Mouse (Mus musculus) cortical plate, adult 2 months (tissue): Measurements from ENCODE around the gene Dhx58.

Experiments
- CTCF ChIP-seq: fragments of 200-500 bp; IDR thresholded peaks from 2 replicates; pipeline ENCODE4 v1.5.1; 2011; ENCODE audit warnings: mild to moderate bottlenecking, control low read depth, low read length; ENCODE audit not compliant: insufficient read depth; ENCODE audit errors: extremely low read depth
- POLR2A ChIP-seq: fragments of 200-500 bp; IDR thresholded peaks from 2 replicates; pipeline ENCODE4 v1.6.1; 2011; ENCODE audit warnings: mild to moderate bottlenecking, low read length, control low read depth; ENCODE audit not compliant: insufficient read depth; ENCODE audit errors: extremely low read depth

- TF ChIP-seq POLR2A (no peak), CTCF (no peak)
Observed at GRCm38 (mm10) chr11:100714948-100715347, 10.9 kb upstream of the Dhx58 start.
